Mouse (Mus musculus) gastrocnemius, postnatal 10 days (tissue): ENCODE measurements around the gene Wdfy2. TPM values are rescaled to one million over a fixed set of nuclear protein-coding genes. Genes with fewer than 3 reads are reported as not detected.

Experiments used
- DNase-seq: peaks from one replicate; pipeline ENCODE4 v3.0.0; 2021; ENCODE audit warnings: mixed read lengths
- total RNA-seq, 2 experiments: library from RNA; stranded (reverse); gene quantifications; 2 replicates each; pipeline ENCODE4 v1.2.3; 2021

Wdfy2 gene
- total RNA-seq, 2 experiments from 2014 or later = 8.9 to 10.1 TPM

DNA sequence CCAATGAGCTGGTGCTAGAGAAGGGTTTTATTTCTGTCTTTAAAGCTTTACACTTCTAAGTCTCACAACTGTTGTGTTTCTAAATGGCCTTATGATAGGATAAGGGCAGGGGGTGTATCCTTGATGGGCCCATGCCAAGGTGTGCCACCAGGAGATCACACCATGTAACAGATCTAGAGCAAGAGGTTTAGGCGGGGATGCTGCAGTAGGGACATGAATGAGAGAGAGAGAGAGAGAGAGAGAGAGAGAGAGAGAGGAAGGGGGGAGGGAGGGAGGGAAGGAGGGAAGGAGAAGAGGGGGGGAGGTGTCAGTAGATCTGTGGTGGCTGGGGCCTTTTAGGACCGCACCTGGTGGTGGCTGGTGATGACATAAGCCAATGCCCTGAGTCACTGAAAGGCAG lies 5.5 kb downstream of the Wdfy2 start:
- no peak for DNase-seq

DNA sequence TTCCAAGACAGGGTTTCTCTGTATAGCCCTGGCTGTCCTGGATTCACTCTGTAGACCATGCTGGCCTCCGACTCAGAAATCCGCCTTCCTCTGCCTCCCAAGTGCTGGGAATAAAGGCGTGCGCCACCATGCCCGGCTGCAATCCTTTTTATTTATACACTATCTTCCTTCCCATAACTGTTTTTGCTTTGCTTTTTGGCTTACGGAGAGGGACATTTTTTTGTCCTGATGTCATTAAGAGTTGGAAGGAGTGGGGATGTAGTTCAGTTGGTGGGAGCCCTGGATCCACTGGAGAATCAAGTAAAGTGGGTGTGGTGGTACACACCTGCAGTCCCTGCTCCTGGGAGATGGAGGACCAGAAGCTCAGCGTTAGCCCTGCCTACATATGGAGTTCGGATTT lies 6.7 kb downstream of the Wdfy2 start:
- DNase-seq = no peak

DNA sequence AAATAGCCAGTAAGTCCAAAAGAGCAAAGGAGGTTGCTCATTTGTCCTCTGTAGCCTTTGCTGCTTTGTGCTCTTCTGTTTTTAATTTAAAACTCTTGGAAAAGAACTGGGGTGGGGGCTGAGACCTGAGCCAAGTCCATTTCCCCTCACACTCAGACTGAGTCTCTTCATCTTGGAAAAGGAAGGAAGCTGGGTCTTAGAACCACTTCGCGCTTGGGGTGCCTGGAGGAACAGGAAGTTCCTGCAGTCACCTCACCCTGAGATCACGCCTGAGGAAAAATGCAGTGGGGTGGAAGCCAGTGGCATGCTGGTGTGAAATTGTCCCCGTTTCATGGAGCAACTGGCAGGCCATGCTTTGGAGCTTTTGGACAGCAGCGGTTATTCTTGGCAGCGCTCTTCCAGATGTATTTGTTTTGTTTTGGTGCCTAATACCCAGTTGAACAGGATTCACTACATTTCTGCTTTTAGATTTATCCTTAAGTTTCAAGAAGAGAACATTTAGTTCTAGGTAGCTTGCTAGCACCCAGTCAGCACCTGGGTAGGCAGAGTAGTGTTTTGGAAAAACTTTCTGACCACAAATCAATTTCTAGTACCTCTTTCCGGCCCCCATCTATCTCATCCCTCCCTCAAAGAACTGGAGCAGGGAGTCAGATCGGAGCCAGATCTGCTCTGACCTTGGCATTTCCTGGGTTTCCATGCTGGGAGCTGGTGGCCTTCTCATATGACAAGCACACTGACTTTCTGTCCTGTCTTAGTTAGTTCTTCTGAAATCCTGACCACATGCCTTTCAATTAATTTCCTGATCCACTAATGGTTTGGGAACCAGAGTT lies 7.7 kb downstream of the Wdfy2 start:
- DNase-seq = no peak

DNA sequence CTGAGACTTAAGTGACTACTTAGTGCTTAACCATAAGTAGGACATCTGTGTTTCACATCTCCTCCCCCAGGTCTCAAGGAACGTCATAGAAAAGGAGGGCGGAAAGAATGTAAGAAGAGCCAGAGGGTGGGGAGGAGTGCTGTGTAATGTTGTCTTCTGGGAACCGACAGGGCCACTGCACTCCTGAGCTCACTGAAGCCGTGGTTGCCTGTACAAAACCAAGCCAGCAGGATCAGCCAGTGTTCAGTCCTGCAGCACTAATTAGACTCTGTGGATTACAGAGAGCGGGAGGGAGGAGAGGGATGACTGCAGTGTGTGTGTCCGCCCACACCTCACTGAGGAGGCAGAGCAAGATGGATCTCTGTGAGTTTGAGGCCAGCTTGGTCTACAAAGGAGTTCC lies 13.5 kb downstream of the Wdfy2 start:
- DNase-seq = no peak

DNA sequence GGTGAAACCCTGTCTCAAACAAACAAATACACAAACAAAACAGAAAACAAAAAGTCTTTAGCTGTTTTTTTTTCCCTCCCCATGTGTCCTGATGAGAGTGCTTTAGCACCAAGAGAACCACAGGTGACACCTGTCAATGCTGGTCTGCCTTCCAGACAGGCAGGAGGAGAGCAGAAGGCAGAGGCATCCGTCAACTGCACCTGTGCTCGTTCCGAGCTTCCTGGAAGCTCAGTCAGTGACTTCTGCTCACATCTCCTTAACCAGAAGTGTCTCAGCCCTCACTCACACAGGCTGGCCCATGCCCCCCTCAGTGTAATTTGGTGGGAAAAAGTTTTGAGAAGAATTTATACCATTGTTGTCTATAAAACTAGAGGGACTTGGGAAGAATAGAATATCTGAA lies 15.4 kb downstream of the Wdfy2 start:
- DNase-seq = no peak

DNA sequence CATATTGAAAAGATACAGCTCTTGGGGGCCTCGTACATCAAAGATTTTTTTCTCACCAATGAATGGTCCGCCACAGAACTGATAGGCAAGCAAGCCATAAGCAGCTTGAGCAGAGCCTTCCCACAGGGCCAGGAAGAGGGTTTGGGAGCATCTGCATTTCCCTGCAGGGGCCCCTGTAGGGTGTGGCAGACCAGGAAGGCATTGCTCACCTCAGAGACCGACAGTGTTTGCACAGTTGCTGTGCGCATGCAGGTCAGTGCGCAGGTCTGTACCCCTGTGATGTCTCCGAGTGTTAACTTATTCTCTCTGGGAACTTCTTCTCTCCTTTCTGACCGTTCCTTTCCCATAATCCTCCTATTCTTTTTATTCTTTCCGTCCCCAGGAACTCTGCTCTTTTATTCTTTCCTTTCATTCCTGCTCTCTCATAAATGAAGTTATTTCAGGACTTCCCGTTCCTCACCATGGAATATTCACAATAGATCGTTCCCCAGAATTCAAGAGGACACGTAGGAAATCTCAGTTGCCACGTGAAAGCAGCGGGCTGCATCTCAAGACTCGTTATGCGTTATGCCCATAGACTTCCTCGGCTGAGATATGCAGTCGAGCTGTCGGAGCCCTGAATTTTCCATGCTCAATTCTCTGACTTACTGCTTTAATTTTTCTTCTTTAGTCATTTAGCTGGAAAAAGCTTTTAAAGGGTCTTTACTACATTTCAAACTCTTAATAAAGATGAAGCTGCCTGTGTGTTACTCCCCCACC lies 17.8 kb downstream of the Wdfy2 start:
- no peak for DNase-seq

DNA sequence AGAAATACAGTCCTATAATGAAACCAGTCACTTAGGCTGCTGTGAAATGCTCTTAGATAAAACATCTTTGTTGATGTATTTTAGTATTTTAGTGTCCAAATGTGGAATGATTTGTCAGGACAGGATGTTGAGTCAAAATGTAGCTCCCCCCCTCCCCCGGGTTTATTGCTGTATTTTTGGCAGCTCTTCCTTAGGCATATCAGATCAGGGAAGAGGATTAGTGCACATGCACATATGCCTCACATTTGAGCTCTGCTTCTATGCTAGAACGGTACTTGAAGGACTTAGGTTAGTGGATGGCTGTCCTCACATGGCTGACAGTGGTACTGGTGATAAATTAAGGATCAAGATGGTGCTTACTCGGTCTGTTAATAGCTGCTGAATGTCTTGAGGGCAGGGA lies 18.4 kb downstream of the Wdfy2 start:
- DNase-seq = no peak

DNA sequence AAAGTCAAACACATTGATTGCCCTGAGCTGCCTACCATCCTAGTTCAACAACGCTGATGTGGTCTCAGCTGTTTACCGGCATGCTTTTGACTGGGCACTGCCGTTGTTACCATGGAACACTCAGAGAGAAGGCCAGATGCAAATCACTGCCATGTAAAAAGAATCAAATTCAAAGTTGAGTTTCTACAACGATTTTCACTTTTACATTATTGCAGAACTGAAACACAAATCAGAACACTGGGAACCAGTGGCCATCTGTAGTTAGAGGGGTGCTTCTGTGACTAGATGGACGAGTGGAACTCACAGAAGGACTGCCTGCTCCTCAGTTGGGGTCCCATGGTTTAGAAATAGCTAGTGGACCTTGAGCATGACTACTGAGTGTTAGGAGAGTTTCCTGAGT lies 19.0 kb downstream of the Wdfy2 start:
- DNase-seq = no peak

DNA sequence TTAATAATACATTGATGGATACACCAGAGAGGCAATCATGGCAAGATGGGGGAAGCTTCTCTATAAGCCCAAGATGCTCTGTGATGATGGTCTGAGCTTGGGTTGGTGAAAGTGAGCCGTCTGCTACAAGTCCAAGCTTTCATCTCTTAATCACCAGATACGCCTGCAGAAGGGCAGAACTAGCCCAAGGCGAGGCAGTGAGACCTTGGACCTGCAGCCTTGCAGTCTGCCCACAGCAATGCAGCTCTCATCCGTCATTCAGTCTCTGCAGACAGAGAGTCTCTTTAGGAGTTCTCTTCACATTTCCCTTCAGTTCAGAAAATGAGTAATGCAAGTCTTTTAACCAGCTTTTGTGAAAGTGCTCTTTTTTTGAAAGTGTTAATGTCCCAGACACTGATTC lies 20.4 kb downstream of the Wdfy2 start:
- no peak for DNase-seq

DNA sequence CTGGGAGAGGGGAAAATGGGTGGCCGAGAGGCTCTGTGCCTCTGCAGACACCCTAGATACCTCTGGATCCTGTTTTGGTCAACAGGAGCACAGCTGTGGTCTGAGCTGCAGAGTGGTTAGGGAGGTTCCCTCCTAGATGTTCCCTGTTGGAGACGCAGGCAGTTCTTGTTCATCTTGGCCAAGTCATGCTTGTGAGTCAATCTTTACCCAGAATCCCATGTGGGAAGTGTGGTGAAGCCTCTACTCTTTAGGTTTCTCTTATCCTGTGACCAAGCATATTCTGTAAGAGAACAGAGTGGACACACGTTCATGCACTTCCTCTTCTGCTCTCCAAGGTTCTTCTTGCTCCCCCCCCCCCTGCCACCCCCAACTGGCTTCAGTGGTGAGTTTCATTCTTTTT lies 20.8 kb downstream of the Wdfy2 start:
- no peak for DNase-seq

DNA sequence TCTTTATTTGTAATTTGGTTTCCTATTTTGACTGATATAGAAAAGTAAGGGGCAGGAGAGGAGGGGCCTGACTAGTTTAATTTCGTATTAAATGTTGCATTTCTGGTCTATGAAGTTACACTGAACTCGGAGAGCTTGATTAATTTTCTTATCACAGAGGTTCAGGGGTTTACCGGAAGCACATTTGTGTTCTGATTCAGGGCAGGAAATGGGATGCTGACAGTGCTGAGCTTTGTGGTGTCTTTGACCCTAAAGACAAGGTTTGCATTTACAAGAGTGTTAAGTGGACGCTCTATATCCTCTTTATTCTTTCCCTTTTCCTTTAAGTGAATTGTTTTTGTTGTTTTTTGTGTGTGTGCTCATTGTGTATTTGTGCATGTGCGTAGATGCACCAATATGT lies 25.1 kb downstream of the Wdfy2 start:
- no peak for DNase-seq

DNA sequence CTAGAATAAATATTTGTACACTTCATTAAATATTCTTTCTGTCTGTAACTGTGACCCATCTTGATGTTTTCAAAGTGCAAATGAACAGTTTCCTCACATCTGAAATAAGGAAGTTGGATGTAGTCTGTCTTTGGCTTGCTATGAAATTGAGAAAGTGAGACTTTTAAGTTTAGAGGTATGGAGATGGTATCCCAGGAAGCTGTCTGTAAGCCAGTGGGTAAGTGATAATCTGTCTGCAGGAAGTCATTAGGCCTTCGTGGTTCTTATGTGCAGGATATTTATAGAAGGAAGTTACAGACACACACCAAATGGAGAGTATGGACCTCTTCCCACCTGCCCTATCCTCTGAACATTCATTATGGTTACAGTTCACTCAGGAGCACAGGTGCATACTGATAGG lies 26.8 kb downstream of the Wdfy2 start:
- no peak for DNase-seq

DNA sequence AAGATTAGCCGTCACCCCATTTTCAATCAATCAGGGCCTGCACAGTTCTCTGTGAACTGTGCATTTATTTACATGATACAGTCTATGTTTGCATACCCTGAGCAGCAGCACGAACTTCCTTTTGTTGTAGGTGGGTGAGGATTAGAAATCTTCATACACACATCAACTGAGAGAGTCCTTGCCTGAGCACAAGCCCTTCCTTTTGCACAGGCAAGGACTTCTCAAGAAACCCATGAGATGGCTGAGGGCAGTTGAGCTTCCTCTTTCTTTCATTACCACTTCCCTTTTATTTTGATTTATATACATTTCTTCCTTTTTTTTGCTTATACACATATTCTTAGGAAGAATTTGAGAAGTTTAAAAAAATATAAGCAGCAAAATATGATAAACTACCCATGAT lies 27.9 kb downstream of the Wdfy2 start:
- DNase-seq = no peak

DNA sequence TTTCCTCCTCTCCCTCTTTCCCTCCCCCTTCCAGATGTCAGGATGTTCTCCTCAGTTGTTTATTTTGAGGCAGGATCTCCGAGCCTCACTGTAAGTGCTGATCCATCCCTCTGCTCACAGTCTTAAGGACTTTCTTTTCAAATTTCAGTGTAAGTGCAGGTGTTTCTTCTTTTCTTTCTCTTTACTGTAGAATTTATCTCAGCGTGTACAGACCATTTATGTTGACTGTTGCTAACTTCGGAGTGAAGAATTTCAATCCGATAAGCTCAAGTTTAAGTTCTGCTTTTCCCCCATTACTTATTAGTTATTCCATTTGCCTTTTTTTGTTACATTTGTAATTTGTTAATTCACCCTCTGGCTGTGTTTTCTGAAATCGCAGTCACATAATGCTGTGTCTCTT lies 29.6 kb downstream of the Wdfy2 start:
- DNase-seq = no peak

DNA sequence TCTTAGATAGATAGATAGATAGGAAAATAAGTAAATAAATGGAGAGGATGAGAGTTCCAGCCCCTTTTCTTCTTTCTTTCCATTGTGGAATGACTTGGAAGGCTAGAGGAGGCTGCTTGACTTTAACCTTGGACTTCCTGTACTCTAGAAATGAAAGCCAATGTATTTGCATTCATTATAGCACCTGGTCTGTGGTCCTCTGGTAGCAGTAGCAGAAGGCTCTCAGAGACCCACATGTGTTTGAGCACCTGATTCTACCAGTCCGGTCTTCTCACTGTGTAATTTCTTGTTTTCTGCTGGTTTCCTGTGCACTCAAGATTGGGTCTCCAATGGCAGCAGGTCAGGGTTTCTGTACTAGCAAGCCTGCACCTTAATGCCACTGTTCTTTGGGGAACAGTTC lies 30.1 kb downstream of the Wdfy2 start:
- DNase-seq = no peak

DNA sequence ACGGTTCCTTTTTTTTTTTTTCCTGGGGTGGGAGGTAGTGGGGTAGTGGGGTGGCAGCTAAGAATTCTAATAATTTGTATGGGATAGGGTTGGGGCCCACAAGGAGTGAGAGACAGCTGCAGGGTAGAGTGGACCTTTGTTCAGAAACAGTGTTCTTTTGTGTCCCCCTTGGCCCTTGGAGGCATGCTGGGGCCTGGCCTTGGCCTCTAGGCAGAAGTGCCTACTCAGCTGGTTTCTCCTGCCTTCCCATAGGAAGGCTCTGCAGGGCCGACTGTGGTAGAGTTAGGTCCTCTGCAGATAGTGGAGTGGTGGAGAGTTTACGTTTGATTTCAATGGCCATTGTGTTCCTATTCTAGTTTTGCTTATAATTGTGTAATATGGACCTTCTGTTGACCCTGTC lies 30.8 kb downstream of the Wdfy2 start:
- DNase-seq = no peak

DNA sequence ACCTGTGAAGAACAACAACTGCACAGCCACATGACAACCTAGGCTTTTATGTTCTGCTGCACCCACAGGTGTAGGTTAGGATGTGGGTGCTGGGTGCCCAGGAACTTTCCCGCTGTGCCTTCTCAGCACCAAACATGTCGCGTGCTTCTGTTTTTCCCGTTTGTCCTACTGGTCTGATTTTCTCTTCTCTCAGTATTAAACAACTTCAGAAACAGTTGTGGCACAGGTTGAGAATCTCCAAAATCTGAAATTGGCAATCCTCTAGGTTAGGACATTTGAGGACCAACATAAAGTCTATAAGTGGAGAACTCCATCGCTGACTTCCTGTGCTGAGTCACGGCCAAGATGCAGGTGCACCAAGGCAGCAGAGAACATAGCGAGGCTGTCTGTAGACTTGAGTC lies 32.8 kb downstream of the Wdfy2 start:
- no peak for DNase-seq

DNA sequence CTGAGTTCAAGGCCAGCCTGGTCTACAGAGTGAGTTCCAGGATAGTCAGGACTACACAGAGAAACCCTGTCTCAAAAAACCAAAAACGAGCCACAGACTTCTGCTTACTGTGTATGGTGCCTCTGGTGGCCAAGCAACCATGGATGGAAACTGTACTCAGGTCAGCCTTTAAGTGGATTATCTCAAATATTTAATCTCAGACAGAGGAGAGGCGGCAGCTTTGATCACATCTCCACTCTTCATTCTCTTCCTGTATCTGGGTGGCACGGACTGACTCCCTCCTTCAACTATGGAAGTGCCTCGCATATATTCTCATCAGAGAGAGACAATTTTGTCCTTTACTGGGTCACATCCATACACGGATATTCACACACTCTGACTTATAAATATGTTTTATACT lies 34.0 kb downstream of the Wdfy2 start:
- DNase-seq = no peak

DNA sequence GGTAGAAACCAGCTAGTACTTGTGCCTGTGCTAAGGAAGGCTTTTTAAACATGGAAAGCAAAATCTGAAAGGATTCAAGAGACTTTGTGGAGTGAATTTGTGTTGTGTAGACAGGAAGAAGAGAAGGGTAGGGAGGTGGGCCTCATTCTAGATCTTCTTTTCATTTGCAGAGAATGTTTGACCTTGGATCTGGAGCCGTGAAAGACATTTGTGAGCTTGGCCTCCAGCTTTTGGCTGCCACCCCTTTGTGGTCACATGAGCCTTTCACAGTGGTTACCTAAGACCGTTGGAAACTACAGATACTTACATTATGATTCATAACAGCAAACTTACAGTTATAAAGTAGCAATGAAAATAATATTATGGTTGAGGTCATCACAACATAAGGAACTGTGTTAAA lies 34.5 kb downstream of the Wdfy2 start:
- no peak for DNase-seq

DNA sequence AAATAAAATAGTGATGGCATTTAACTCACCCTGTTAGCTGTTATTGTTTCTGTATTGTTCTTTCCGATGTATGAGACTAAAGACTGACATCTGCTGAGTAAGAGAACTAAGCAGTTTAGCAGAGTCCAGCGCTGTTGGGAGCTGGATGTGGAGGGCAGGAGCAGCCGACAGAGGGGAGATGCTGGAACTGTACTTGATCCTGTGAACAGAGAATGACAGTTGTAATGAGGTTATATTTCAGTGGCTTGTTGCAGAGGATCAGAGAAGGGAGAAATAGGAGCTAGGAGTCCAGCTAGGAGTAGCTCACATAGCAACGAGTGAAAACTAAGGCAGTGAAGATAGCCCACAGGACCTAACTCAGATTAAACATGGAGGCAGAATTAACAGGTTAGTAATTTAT lies 36.3 kb downstream of the Wdfy2 start:
- DNase-seq = no peak

DNA sequence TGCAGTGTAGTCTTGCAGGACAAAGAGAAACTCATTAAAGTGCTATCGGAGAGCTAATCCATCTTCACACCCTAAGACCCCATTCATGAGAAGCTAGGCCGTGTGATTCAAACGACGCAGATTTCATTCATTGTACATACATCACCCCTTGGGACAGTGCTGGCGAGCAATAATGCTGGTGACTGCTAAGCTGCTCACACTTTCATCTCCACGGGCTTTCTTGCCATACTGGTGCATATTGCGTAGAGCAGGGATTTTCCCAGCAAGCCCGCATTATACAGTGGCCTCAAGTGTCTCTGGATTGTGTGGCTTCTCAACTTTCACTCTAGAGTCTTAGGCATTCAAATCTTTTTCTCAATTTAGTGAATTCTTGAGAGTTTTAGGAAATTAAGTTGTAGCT lies 36.9 kb downstream of the Wdfy2 start:
- no peak for DNase-seq

DNA sequence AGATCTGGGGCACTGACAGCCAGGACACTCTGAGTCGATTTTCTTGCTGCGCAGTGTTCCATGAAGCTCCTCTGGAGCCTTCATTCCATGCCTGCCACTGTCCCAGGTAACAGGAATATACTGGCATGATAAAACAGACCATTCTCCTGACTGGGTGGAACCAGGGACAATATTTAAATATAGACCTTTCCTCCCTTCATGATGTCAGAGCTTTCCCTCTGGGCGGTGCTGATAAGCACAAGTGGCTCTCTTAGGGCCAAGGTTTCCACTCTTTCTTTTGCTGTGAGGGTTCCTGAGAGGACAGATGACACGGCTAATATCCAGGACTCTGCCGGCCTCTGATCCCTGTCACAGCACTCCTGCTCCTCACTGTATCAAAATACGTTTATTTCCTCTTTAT lies 40.6 kb downstream of the Wdfy2 start:
- DNase-seq = no peak

DNA sequence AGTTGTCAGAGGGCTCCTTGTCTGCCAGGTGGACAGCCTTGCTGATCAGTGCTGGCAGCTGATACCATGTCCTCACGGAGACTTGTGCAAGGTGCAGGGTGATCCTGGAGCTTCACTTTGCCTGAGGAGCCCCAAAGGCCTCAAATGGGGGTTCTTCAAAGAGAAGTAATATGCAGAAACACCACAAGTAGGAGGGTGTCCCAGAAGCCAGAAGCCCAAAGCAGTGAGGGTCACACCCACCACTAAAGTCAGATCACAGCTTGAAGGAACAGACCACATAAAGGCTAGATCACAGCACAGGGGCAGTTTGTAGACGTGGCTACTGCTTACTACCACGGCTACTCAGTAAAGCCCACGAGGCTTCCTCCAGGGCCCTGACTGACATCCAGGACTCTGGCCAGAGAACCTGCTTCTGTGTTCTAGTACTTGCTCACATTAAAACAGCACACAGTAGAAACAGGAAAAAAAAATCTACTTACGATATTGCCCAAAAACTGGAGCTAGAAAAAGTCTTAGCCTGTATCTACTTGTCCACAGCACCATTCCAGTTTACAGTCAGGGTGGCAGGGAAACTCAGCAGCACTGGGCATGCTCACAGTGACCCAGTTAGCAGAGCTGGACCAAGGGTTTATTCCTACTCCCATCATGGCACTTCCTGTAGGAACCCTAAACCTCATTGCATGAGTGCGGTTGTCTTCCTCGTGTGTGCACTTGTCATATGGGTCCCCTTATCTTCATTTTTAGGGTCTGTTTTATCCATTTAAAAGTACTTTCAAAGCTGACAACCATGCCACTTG lies 41.4 kb downstream of the Wdfy2 start:
- DNase-seq = no peak
